Mouse (Mus musculus) left cerebral cortex, postnatal 14 days (tissue): Measurements from ENCODE around the gene Usp42. TPM values are rescaled to one million over a fixed set of nuclear protein-coding genes. Genes with fewer than 3 reads are reported as not detected.

Experiments
- DNase-seq, 2 experiments: peaks; one replicate each; pipeline ENCODE4 v3.0.0; 2021 to 2022; ENCODE audit warnings: low spot score in 2 of 2, mixed read lengths in 1 of 2
- intact Hi-C: fragments of 180-260 bp; cut with DNase I; formaldehyde crosslinking; loops from one replicate; pipeline ENCODE4 v1.15.1; 2025
- total RNA-seq, 2 experiments: library from RNA; stranded (reverse); gene quantifications; 2 replicates each; pipeline ENCODE4 v1.2.3; 2021

Gene Usp42
- total RNA-seq, 2 experiments from 2014 or later = 21.7 to 25.3 TPM

GRCm38 (mm10) chr5:143698454-143698853, 33.6 kb downstream of the Usp42 start:
- intact Hi-C loops = no loop called here
- DNase-seq = no peak

- DNase-seq = peak in 1 of 2 experiments; percentile 48
- intact Hi-C loops = no loop called here
These were observed 35.8 kb downstream of the Usp42 start for GRCm38 (mm10) chr5:143696323-143696722.

- intact Hi-C loops = loop anchor here (5.0 kb wide), 1 partner anchor 69 kb away; the partner anchor contains the start of gene Cyth3
- DNase-seq = peak; percentile 87 to 92
These were observed 41.2 kb downstream of the Usp42 start for GRCm38 (mm10) chr5:143690926-143691325.

- DNase-seq = peak in 1 of 2 experiments; percentile 40
- intact Hi-C loops = loop anchor here (5.0 kb wide), 1 partner anchor 68 kb away; the partner anchor contains the start of gene Cyth3
These were observed 41.7 kb downstream of the Usp42 start for GRCm38 (mm10) chr5:143690392-143690791.

GRCm38 (mm10) chr5:143687589-143687988, 44.5 kb downstream of the Usp42 start:
- intact Hi-C loops = no loop called here

GRCm38 (mm10) chr5:143686456-143686855, 45.6 kb downstream of the Usp42 start:
- no peak for DNase-seq
- intact Hi-C loops = no loop called here

More at GRCm38 (mm10) chr5:143687589-143687988, 44.5 kb downstream of the Usp42 start:
- DNase-seq = no peak

GRCm38 (mm10) chr5:143684911-143685390, 47.1 kb downstream of the Usp42 start:
- intact Hi-C loops = no loop called here
- no peak for DNase-seq

- peak in 1 of 2 experiments; percentile 39 for DNase-seq
- intact Hi-C loops = no loop called here
These were observed 48.4 kb downstream of the Usp42 start for GRCm38 (mm10) chr5:143683696-143684095.

GRCm38 (mm10) chr5:143679654-143680053, 52.4 kb downstream of the Usp42 start:
- DNase-seq = no peak
- intact Hi-C loops = loop anchor here (5.0 kb wide), 1 partner anchor 42 kb away; no protein-coding TSS in a partner anchor

- no peak for DNase-seq
- intact Hi-C loops = loop anchor here (5.0 kb wide), 1 partner anchor 41 kb away; no protein-coding TSS in a partner anchor
These were observed 53.3 kb downstream of the Usp42 start for GRCm38 (mm10) chr5:143678634-143679271.

- no peak for DNase-seq
- intact Hi-C loops = loop anchor here (5.0 kb wide), 1 partner anchor 40 kb away; no protein-coding TSS in a partner anchor
These were observed 54.7 kb downstream of the Usp42 start for GRCm38 (mm10) chr5:143677363-143677762.

- no peak for DNase-seq
- intact Hi-C loops = loop anchor here (5.0 kb wide), 1 partner anchor 39 kb away; no protein-coding TSS in a partner anchor
These were observed 55.7 kb downstream of the Usp42 start for GRCm38 (mm10) chr5:143676218-143676985.

- intact Hi-C loops = no loop called here
- DNase-seq = no peak
These were observed 57.5 kb downstream of the Usp42 start for GRCm38 (mm10) chr5:143674576-143674975.

- intact Hi-C loops = no loop called here
- peak in 1 of 2 experiments; percentile 72 for DNase-seq
These were observed 61.2 kb downstream of the Usp42 start for GRCm38 (mm10) chr5:143670740-143671415.

GRCm38 (mm10) chr5:143669839-143670238, 62.2 kb downstream of the Usp42 start:
- no peak for DNase-seq
- intact Hi-C loops = no loop called here

GRCm38 (mm10) chr5:143669393-143669792, 62.7 kb downstream of the Usp42 start:
- intact Hi-C loops = no loop called here
- DNase-seq = no peak

- intact Hi-C loops = no loop called here
- no peak for DNase-seq
These were observed 63.2 kb downstream of the Usp42 start for GRCm38 (mm10) chr5:143668884-143669283.

- intact Hi-C loops = no loop called here
- no peak for DNase-seq
These were observed 66.1 kb downstream of the Usp42 start for GRCm38 (mm10) chr5:143666015-143666414.

- DNase-seq = no peak
- intact Hi-C loops = no loop called here
These were observed 66.5 kb downstream of the Usp42 start for GRCm38 (mm10) chr5:143665561-143665960.
